Mouse (Mus musculus) forebrain, embryonic 14.5 days (tissue): Measurements from ENCODE around the gene Grm8. TPM values are rescaled to one million over a fixed set of nuclear protein-coding genes. Genes with fewer than 3 reads are reported as not detected.

Experiments
- ATAC-seq: fragments of 200-750 bp; cut with Nextera tagmentation; 2 replicates; pipeline ENCODE4 v1.8.0; 2017; ENCODE audit warnings: mild to moderate bottlenecking, moderate library complexity
- DNase-seq: peaks from one replicate; pipeline ENCODE4 v3.0.0-alpha.2; 2015; ENCODE audit warnings: low spot score
- H3K27ac ChIP-seq: fragments of 300-500 bp; sonication (generic); 2 replicates; pipeline ENCODE4 v1.5.1; 2014; ENCODE audit warnings: low read depth, mild to moderate bottlenecking, control low read depth, low read length, moderate library complexity
- H3K27me3 ChIP-seq: fragments of 300-500 bp; sonication (generic); replicated peaks from 2 replicates; pipeline ENCODE4 v1.6.1; 2014; ENCODE audit warnings: low read length, control low read depth, mixed read lengths; ENCODE audit not compliant: control insufficient read depth, insufficient read depth
- H3K36me3 ChIP-seq: fragments of 300-500 bp; sonication (generic); 2 replicates; pipeline ENCODE4 v1.6.1; 2014; ENCODE audit warnings: low read length, control low read depth; ENCODE audit not compliant: control insufficient read depth, insufficient read depth
- H3K4me1 ChIP-seq: fragments of 300-500 bp; sonication (generic); 2 replicates; pipeline ENCODE4 v1.6.1; 2014; ENCODE audit warnings: antibody characterized with exemption, low read length, control low read depth; ENCODE audit not compliant: control insufficient read depth, insufficient read depth
- H3K4me2 ChIP-seq: fragments of 300-500 bp; sonication (generic); 2 replicates; pipeline ENCODE4 v1.6.1; 2014; ENCODE audit warnings: mild to moderate bottlenecking, control low read depth, low read length
- H3K4me3 ChIP-seq: fragments of 300-500 bp; sonication (generic); 2 replicates; pipeline ENCODE4 v1.5.1; 2014; ENCODE audit warnings: low read depth, low read length, control low read depth
- H3K9ac ChIP-seq: fragments of 300-500 bp; sonication (generic); 2 replicates; pipeline ENCODE4 v1.6.1; 2014; ENCODE audit warnings: mild to moderate bottlenecking, low read length, control low read depth, moderate library complexity
- H3K9me3 ChIP-seq: fragments of 300-500 bp; sonication (generic); replicated peaks from 2 replicates; pipeline ENCODE4 v1.6.1; 2016; ENCODE audit warnings: low read length, control low read depth, mixed read lengths; ENCODE audit not compliant: control insufficient read depth
- WGBS: fragments of 180-500 bp; shearing (Covaris S2); extraction: QIAGEN DNeasy Blood & Tissue Kit; methylation state at CpG from one replicate; pipeline ENCODE4 v1.1.7; 2014; 5-methylcytosine and 5-hydroxymethylcytosine counted together
- polyA plus RNA-seq: library from polyadenylated mRNA; unstranded; fragments of >200 nt; fragmentation: Nextera tagmentation; extraction: Ambion mirVana; gene quantifications from 2 replicates; pipeline ENCODE4 v1.2.1, GENCODE M21; 2014

The Grm8 gene
- polyA plus RNA-seq, 1 experiment from 2014 or later: 3.0 TPM

DNA sequence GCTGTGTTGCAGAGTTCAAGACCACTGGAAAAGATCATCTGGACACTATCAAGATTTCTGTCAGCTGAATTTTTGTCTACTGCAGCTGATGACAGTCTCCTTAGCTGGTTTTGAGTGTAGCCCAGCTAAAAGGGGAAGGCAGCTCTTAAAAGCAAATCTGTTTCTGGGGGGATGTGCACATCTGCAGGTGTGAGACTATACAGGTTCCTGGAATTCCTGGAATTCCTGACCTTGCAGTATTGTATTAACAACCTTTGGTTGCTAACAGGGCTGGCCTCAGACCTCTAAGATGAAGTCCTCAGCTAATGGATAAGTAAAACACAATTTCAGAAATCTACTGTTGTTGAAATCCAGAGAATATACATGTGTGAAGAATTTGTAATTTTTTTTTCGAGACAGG lies 788.7 kb downstream of the Grm8 start:
- Histone ChIP-seq H3K4me3 (no peak overlapping the region), H3K4me2 (no peak overlapping the region), H3K9ac (no peak overlapping the region), H3K27ac (no peak overlapping the region), H3K9me3 (no peaks in the 10 kb centered on the region), H3K4me1 (no peaks in the 10 kb centered on the region), H3K36me3 (no peaks in the 10 kb centered on the region), H3K27me3 (no peaks in the 10 kb centered on the region)
- DNase-seq (no peak), ATAC-seq (no peak)
- WGBS: 73% methylated on average over 1 of the region's 1 CpGs

DNA sequence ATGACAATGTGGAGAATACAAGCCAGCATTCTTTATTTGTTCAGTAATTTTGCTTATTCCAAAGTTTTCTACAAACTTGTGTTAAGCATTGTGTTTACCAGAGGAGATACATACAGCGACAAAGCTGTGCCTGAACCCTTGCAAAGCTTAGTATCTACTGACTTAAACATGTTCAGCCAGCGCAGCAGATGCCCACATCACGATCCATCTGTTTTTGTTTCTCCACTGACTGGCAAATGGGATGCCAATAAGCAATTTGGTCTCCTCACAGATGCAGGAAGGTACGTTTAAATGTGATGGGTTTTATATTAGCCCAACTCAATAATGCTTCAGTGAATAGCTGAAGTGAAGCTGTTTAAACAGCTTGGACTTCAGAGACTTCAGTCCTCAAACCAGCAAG lies 794.8 kb downstream of the Grm8 start:
- DNase-seq (no peak), ATAC-seq (no peak)
- H3K9me3 ChIP-seq: no peaks in the 10 kb centered on the region
- no peak overlapping the region for H3K27ac ChIP-seq
- H3K9ac ChIP-seq: no peak overlapping the region
- no peak overlapping the region for H3K4me2 ChIP-seq
- no peaks in the 10 kb centered on the region for H3K4me1 ChIP-seq
- H3K27me3 ChIP-seq: no peaks in the 10 kb centered on the region
- no peak overlapping the region for H3K4me3 ChIP-seq
- WGBS: 82% methylated on average over 4 of the region's 4 CpGs
- H3K36me3 ChIP-seq: no peaks in the 10 kb centered on the region

DNA sequence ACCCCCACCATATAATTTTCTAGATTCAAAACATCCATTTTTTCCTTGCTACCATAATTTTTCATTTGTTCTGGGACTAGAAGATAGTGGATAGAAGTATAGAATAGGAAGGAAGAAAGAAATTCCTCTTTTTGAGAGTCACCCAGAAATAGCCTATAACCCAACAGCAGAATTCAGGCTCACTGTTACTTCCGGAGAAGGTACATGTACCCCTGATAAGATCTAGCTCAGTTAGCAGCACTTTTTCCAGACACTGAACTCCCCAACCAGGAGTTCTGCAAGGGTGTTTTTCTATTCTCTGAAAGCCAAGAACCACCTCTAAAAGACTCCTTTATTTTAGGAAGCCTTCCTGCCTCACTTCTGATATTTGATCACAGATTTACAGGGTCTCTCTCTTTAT lies 816.4 kb downstream of the Grm8 start:
- WGBS: 94% methylated on average over 1 of the region's 1 CpGs
- DNase-seq: no peak

DNA sequence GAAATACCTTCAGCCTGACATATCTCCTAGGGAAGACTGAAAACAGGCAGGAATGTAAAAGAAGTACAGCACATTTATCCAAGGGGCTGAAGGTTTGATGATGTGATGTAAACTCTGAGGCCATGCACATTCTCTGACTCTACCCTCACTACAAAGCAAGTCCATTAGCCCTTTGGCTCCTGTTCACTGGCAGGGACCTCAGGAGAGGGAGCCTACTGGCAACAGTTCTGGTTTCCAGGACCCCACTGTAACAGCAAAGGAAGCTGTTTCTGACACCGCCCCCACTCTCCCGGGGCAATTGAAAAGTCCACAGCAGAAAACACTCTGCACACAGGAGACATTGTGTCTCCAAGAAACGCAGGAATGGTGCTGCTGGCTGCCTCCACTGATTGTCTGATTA lies 817.6 kb downstream of the Grm8 start:
- Histone ChIP-seq H3K4me1 (no peaks in the 10 kb centered on the region), H3K9ac (no peak overlapping the region), H3K27me3 (no peaks in the 10 kb centered on the region), H3K27ac (no peak overlapping the region), H3K4me3 (no peak overlapping the region), H3K9me3 (no peaks in the 10 kb centered on the region), H3K36me3 (no peaks in the 10 kb centered on the region), H3K4me2 (no peak overlapping the region)
- ATAC-seq (no peak), DNase-seq (no peak)
- WGBS: 65% methylated on average over 3 of the region's 3 CpGs

More for the DNA sequence above, 816.4 kb downstream of the Grm8 start:
- Histone ChIP-seq H3K4me1 (no peaks in the 10 kb centered on the region), H3K9ac (no peak overlapping the region), H3K9me3 (no peaks in the 10 kb centered on the region), H3K27ac (no peak overlapping the region), H3K4me3 (no peak overlapping the region), H3K4me2 (no peak overlapping the region), H3K36me3 (no peaks in the 10 kb centered on the region), H3K27me3 (no peaks in the 10 kb centered on the region)
- ATAC-seq: no peak

DNA sequence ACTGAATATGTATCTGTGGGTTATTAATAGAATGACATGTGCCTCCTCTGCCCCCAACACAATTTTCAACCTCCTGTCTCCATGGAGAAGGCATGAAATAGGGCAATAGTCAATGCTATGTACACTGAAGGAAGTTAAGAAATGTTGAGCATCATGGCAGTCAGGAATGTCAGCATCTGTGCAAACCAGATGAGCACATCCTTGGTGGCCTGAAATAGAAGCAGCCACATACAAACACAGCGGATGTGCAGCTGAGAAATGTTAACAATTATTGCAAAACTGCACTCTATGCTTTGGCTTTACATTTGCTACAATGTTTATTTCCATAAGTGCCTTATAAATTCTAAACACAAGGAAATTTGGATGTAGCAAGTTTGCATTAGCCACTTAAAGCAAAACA lies 819.0 kb downstream of the Grm8 start:
- Histone ChIP-seq H3K27ac (no peak overlapping the region), H3K4me1 (no peaks in the 10 kb centered on the region), H3K36me3 (no peaks in the 10 kb centered on the region), H3K9me3 (no peaks in the 10 kb centered on the region), H3K4me2 (no peak overlapping the region), H3K4me3 (no peak overlapping the region), H3K9ac (no peak overlapping the region), H3K27me3 (no peaks in the 10 kb centered on the region)
- WGBS: 88% methylated on average over 1 of the region's 1 CpGs
- DNase-seq (no peak), ATAC-seq (no peak)

DNA sequence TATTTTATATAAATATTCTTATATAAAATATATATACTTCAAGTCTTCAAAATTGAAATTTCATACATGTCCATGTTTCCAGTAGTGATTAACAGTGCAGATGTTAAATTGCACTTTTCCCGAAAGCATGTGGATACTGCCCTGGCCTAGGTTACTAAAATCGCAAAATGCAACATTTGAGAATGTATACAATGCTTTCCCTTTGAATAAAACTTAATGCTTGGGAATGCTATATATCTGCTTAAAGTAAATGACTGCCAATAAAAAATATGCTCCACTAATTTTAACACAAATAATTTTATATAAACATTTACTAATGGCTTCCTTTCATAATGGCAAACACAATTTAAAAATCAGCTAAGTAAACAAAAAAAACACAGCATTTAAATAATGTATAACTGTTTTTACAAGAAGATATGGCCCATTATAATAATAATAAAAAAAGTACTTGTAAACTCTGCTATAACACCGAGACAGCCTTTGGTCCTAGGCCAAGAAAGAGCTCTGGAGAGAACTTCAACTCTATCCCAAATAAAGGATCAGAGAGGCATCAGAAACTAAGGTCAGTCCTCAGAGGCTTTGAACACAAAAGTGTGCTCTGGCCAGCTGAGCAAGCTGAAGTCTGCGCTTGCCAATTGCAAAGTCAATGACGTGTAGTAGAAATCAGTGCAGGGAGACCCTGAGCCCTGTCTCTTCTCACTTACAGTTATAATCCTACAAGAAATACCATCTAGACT lies 820.5 kb downstream of the Grm8 start:
- Histone ChIP-seq H3K9me3 (no peaks in the 10 kb centered on the region), H3K9ac (no peak overlapping the region), H3K36me3 (no peaks in the 10 kb centered on the region), H3K27ac (no peak overlapping the region), H3K4me1 (no peaks in the 10 kb centered on the region), H3K4me3 (no peak overlapping the region), H3K4me2 (no peak overlapping the region), H3K27me3 (no peaks in the 10 kb centered on the region)
- no peak for DNase-seq
- no peak for ATAC-seq
- WGBS: 90% methylated on average over 5 of the region's 5 CpGs

DNA sequence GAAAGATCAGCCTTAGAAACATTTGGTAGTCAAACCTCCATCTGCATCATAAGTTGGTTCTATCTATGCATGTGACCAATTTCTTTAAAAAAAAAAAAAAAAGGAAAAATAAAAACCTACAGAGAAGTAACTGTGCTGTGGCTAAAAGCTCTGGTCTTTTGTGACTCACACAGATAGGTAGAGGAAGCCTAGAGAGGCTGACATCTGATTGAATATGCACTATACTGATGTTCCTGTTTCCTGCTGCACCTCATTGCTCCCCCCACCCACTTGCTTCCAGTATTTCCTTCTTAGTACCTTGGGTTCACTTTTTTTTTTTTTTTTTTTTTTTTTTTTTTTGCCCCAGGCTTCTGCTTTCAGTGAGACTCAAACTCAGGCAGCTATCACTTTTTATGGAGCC lies 824.6 kb downstream of the Grm8 start:
- no peak overlapping the region for H3K9ac ChIP-seq

DNA sequence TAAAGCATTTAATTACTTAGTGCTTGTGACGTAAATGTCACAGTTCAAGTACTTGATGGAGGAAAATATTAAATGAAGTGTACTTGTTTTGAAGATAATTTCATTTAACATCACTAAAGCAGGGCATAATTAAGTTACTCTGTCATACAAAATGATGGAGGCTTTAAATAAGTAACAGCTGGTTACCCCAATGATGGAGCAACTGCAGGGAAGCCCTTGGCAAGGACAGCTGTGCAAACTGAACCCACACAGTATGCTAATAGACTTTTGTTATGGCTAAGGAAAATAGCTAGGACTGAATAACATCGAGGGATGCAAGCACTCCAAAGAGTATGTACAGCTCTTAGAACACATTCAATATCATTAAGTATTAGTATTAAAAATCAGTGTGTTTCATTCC lies 829.6 kb downstream of the Grm8 start:
- H3K4me2 ChIP-seq: no peak overlapping the region
- H3K4me1 ChIP-seq: no peaks in the 10 kb centered on the region
- H3K27ac ChIP-seq: no peak overlapping the region
- ATAC-seq: no peak
- 66% methylated on average over 2 of the region's 2 CpGs for WGBS
- no peaks in the 10 kb centered on the region for H3K36me3 ChIP-seq
- H3K4me3 ChIP-seq: no peak overlapping the region
- no peak overlapping the region for H3K9ac ChIP-seq
- peak; percentile 17 for DNase-seq
- no peaks in the 10 kb centered on the region for H3K9me3 ChIP-seq
- H3K27me3 ChIP-seq: no peaks in the 10 kb centered on the region

More for the DNA sequence above, 824.6 kb downstream of the Grm8 start:
- DNase-seq (no peak), ATAC-seq (no peak)
- Histone ChIP-seq H3K9me3 (no peaks in the 10 kb centered on the region), H3K4me1 (no peaks in the 10 kb centered on the region), H3K27me3 (no peaks in the 10 kb centered on the region), H3K36me3 (no peaks in the 10 kb centered on the region), H3K4me2 (no peak overlapping the region), H3K27ac (no peak overlapping the region), H3K4me3 (no peak overlapping the region)

DNA sequence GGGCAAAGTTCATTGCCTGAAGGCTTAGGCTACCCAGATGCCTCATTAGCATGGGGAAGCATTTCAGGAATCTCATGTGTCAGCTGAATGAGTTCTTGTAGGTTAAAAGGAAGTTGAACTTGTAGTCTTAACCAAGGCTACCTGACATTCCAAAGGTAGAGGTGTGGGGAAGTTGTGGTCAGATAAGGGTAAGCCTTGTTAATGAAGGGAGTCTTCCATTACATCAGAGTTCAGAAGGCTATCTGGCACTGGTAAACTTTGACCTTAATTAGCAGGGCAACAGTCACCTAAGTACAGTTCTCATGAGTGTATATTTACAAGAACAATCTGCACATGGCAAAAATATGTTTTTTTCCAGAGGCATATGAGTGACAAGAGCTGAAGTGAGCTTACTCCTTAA lies 870.0 kb downstream of the Grm8 start:
- Histone ChIP-seq H3K4me3 (no peak overlapping the region), H3K4me1 (no peaks in the 10 kb centered on the region), H3K36me3 (no peaks in the 10 kb centered on the region), H3K27ac (no peak overlapping the region), H3K9ac (no peak overlapping the region), H3K9me3 (no peaks in the 10 kb centered on the region), H3K4me2 (no peak overlapping the region), H3K27me3 (no peaks in the 10 kb centered on the region)
- DNase-seq (no peak), ATAC-seq (no peak)
